Mouse (Mus musculus) neural tube, embryonic 11.5 days (tissue): ENCODE results near the gene Chek2. TPM values are rescaled to one million over a fixed set of nuclear protein-coding genes. Genes with fewer than 3 reads are reported as not detected.

ENCODE experiments used
- ATAC-seq: fragments of 200-750 bp; cut with Nextera tagmentation; 2 replicates; pipeline ENCODE4 v1.8.0; 2017; ENCODE audit warnings: moderate number of reproducible peaks, mild to moderate bottlenecking, moderate TSS enrichment, moderate library complexity; ENCODE audit not compliant: insufficient read depth, low FRiP score, low TSS enrichment
- DNase-seq: peaks from one replicate; pipeline ENCODE4 v3.0.0-alpha.2; 2015; ENCODE audit warnings: low spot score
- H3K27ac ChIP-seq: fragments of 300-500 bp; sonication (generic); 2 replicates; pipeline ENCODE4 v1.5.1; 2014; ENCODE audit warnings: low read depth, mild to moderate bottlenecking, low read length
- H3K27me3 ChIP-seq: fragments of 300-500 bp; sonication (generic); 2 replicates; pipeline ENCODE4 v1.6.1; 2014; ENCODE audit warnings: mild to moderate bottlenecking, low read length, mixed read lengths; ENCODE audit not compliant: control insufficient read depth, insufficient read depth
- H3K36me3 ChIP-seq: fragments of 300-500 bp; sonication (generic); 2 replicates; pipeline ENCODE4 v1.6.1; 2014; ENCODE audit warnings: mild to moderate bottlenecking, low read length, moderate library complexity, mixed read lengths; ENCODE audit not compliant: control insufficient read depth, insufficient read depth
- H3K4me1 ChIP-seq: fragments of 300-500 bp; sonication (generic); 2 replicates; pipeline ENCODE4 v1.6.1; 2014; ENCODE audit warnings: low read length, mixed read lengths; ENCODE audit not compliant: control insufficient read depth, insufficient read depth
- H3K4me2 ChIP-seq: fragments of 300-500 bp; sonication (generic); 2 replicates; pipeline ENCODE4 v1.6.1; 2014; ENCODE audit warnings: low read depth, mild to moderate bottlenecking, moderate library complexity
- H3K4me3 ChIP-seq: fragments of 300-500 bp; sonication (generic); 2 replicates; pipeline ENCODE4 v1.5.1; 2014; ENCODE audit warnings: low read depth, low read length
- H3K9ac ChIP-seq: fragments of 300-500 bp; sonication (generic); 2 replicates; pipeline ENCODE4 v1.6.1; 2014; ENCODE audit warnings: mild to moderate bottlenecking, low read length
- H3K9me3 ChIP-seq: fragments of 300-500 bp; sonication (generic); 2 replicates; pipeline ENCODE4 v1.6.1; 2016; ENCODE audit warnings: low read length; ENCODE audit not compliant: control insufficient read depth
- WGBS: fragments of 180-500 bp; shearing (Covaris S2); extraction: QIAGEN DNeasy Blood & Tissue Kit; methylation state at CpG from one replicate; pipeline ENCODE4 v1.1.7; 2014; 5-methylcytosine and 5-hydroxymethylcytosine counted together
- polyA plus RNA-seq: library from polyadenylated mRNA; unstranded; fragments of >200 nt; fragmentation: Nextera tagmentation; extraction: Ambion mirVana; gene quantifications from 2 replicates; pipeline ENCODE4 v1.2.1, GENCODE M21; 2014

The Chek2 gene
- polyA plus RNA-seq, 1 experiment from 2014 or later, result 24.2 TPM

GRCm38 (mm10) chr5:110806676-110807075 is 33.1 kb upstream of the Chek2 start:
- no peak overlapping the region for H3K4me2 ChIP-seq
- H3K36me3 ChIP-seq, result no peaks in the 10 kb centered on the region
- H3K27me3 ChIP-seq, result no peaks in the 10 kb centered on the region
- ATAC-seq (no peak), DNase-seq (no peak)
- no peaks in the 10 kb centered on the region for H3K9me3 ChIP-seq
- H3K4me3 ChIP-seq, result no peak overlapping the region
- H3K27ac ChIP-seq, result no peak overlapping the region
- no peak overlapping the region for H3K9ac ChIP-seq
- WGBS, result 93% methylated on average over 1 of the region's 1 CpGs
- peaks cover 20% of the 10 kb centered on the region for H3K4me1 ChIP-seq

DNA sequence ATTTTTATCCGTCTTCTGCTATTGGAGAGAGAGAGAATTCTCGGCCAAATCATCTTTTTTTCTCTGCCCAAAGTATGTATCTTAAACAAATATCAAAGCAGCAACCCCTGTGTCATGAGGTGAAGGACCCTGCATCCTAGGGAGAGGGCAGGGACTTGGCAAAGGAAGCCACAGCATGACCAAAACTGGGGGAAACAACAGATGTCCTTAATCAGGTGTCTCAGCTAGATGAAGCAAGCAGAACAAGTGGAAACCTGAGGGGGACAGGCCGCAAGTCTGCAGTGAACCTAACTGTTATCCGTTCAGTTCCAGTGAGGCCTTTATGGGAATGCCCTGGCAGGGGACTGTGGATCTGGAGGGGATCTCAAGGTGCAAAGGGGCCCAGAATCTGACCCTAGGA is 32.3 kb upstream of the Chek2 start:
- 89% methylated on average over 4 of the region's 4 CpGs for WGBS
- no peak overlapping the region for H3K27ac ChIP-seq
- ATAC-seq (no peak), DNase-seq (no peak)
- H3K36me3 ChIP-seq, result no peaks in the 10 kb centered on the region
- peak overlapping the region; percentile 99 for H3K4me2 ChIP-seq
- H3K27me3 ChIP-seq, result no peaks in the 10 kb centered on the region
- peak overlapping the region; percentile 94; the same call in 1 of the 2 replicates for H3K4me3 ChIP-seq
- H3K9me3 ChIP-seq, result no peaks in the 10 kb centered on the region
- H3K9ac ChIP-seq, result peak overlapping the region; percentile 96
- H3K4me1 ChIP-seq, result peaks cover 20% of the 10 kb centered on the region

DNA sequence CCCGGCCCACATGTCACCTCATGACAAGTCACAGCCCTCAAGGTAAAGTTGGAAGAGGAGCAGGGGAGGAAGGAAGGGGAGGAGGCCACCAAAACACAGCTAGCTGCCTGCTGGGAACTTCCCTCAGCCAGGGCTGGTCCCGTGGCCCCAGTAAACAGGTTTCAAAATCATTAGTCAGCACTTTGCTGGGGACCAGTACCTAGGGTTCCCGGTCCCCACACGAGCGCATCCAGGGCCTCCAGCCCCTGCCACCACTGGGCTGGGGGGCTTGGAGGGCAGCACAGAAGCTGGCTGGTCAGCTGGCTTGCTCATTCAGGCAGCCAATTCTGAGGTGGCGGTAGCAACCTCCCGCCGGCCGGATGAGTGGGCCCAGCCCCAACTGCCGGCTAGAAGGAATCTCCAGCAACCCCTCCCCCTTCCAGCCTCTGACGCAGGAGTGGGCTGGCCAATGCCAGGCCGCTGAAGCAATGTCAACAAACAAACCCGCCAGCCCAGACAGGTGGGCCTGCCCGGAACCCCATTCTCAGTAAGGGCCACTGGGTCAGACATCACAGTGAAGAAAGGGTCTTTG is 31.6 kb upstream of the Chek2 start:
- Histone ChIP-seq H3K27ac (no peak overlapping the region), H3K36me3 (no peaks in the 10 kb centered on the region), H3K9ac (peak overlapping the region; percentile 96), H3K9me3 (no peaks in the 10 kb centered on the region), H3K27me3 (no peaks in the 10 kb centered on the region), H3K4me3 (peak overlapping the region; percentile 94), H3K4me2 (peak overlapping the region; percentile 99), H3K4me1 (peaks cover 20% of the 10 kb centered on the region)
- ATAC-seq, result peak; percentile 43; the same call in 1 of the 2 replicates
- peak; percentile 82 for DNase-seq
- WGBS, result 4% methylated on average over 14 of the region's 14 CpGs

GRCm38 (mm10) chr5:110808821-110809666 is 30.7 kb upstream of the Chek2 start:
- ATAC-seq (no peak; the same call in 1 of the 2 replicates), DNase-seq (peak; percentile 32)
- H3K27me3 ChIP-seq, result no peaks in the 10 kb centered on the region
- H3K36me3 ChIP-seq, result no peaks in the 10 kb centered on the region
- peak overlapping the region; percentile 94 for H3K4me3 ChIP-seq
- H3K4me1 ChIP-seq, result peaks cover 20% of the 10 kb centered on the region
- no peaks in the 10 kb centered on the region for H3K9me3 ChIP-seq
- 2% methylated on average over 27 of the region's 27 CpGs for WGBS
- peak overlapping the region; percentile 96 for H3K9ac ChIP-seq
- H3K27ac ChIP-seq, result peak overlapping the region; percentile 76
- H3K4me2 ChIP-seq, result peak overlapping the region; percentile 99

- H3K27ac ChIP-seq, result peak within 1 kb of the TSS; percentile 76
- no peaks in the 10 kb centered on the region for H3K27me3 ChIP-seq
- no peaks in the 10 kb centered on the region for H3K36me3 ChIP-seq
- H3K4me1 ChIP-seq, result peaks cover 20% of the 10 kb centered on the region
- DNase-seq (peak; percentile 99), ATAC-seq (peak; percentile 93)
- peak within 1 kb of the TSS; percentile 94 for H3K4me3 ChIP-seq
- WGBS, result under 1% methylated on average over 76 of the region's 80 CpGs
- peak within 1 kb of the TSS; percentile 99 for H3K4me2 ChIP-seq
- peak within 1 kb of the TSS; percentile 96 for H3K9ac ChIP-seq
- no peaks in the 10 kb centered on the region for H3K9me3 ChIP-seq
Measured at GRCm38 (mm10) chr5:110809667-110810325, 30.0 kb upstream of the Chek2 start, which contains the start of gene Ulk1. Ulk1 (minus strand) TSS chr5:110810097.

GRCm38 (mm10) chr5:110824421-110824820 is 15.4 kb upstream of the Chek2 start:
- H3K27me3 ChIP-seq, result no peaks in the 10 kb centered on the region
- H3K9ac ChIP-seq, result no peak overlapping the region
- H3K27ac ChIP-seq, result no peak overlapping the region
- no peaks in the 10 kb centered on the region for H3K36me3 ChIP-seq
- H3K4me1 ChIP-seq, result no peaks in the 10 kb centered on the region
- H3K4me2 ChIP-seq, result no peak overlapping the region
- H3K4me3 ChIP-seq, result no peak overlapping the region
- DNase-seq, result no peak
- WGBS, result 92% methylated on average over 4 of the region's 4 CpGs
- ATAC-seq, result no peak
- H3K9me3 ChIP-seq, result no peaks in the 10 kb centered on the region

GRCm38 (mm10) chr5:110826781-110827495 is 12.8 kb upstream of the Chek2 start:
- no peak overlapping the region for H3K4me3 ChIP-seq
- no peaks in the 10 kb centered on the region for H3K36me3 ChIP-seq
- H3K4me2 ChIP-seq, result no peak overlapping the region
- no peaks in the 10 kb centered on the region for H3K27me3 ChIP-seq
- 81% methylated on average over 8 of the region's 8 CpGs for WGBS
- H3K27ac ChIP-seq, result no peak overlapping the region
- no peaks in the 10 kb centered on the region for H3K4me1 ChIP-seq
- DNase-seq (no peak), ATAC-seq (no peak)
- no peaks in the 10 kb centered on the region for H3K9me3 ChIP-seq
- no peak overlapping the region for H3K9ac ChIP-seq

DNA sequence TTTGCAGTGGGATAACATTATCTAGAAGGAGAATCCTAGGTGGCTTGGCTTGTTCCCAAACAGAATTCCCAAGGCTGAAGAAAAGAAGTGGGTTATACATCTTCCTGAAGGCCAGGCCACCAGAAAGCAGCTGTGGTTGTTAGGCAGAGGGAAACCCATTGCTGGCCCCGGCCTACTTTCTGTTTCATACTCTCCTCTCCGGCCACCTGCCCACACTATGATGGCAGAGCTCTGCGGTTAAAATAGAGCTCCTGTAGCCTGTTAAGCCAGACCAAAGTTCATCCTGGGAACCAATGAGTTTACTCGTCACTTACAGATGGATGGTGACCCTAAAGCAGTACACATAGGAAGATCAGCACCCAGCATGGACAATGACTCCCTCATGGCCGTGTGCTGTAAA is 12.2 kb upstream of the Chek2 start:
- 87% methylated on average over 5 of the region's 5 CpGs for WGBS
- DNase-seq, result no peak
- no peak overlapping the region for H3K27ac ChIP-seq
- no peak overlapping the region for H3K9ac ChIP-seq
- no peak overlapping the region for H3K4me3 ChIP-seq
- no peaks in the 10 kb centered on the region for H3K4me1 ChIP-seq
- H3K9me3 ChIP-seq, result no peaks in the 10 kb centered on the region
- no peaks in the 10 kb centered on the region for H3K36me3 ChIP-seq
- no peaks in the 10 kb centered on the region for H3K27me3 ChIP-seq
- no peak overlapping the region for H3K4me2 ChIP-seq
- no peak for ATAC-seq
